Mouse (Mus musculus) c-Kit-negative CD71-positive TER-119-positive erythroid progenitor cells, embryonic 14.5 days (primary cell): ENCODE results near the gene Efna2.
A peak's percentile ranks its signal among the peaks of the same experiment; 100 is the strongest.
"Not testable (repeated sequence)": the region's sequence is repeated elsewhere in the genome, so short reads cannot be mapped to it uniquely, and the experiment has no call there.

ENCODE experiments used
- DNase-seq: peaks from one replicate; pipeline ENCODE4 v3.0.0-alpha.2; 2013; ENCODE audit warnings: low read depth, low spot score

Efna2 gene

GRCm38 (mm10) chr10:80189999-80190398 is 10.7 kb downstream of the Efna2 start:
- no peak for DNase-seq

DNA sequence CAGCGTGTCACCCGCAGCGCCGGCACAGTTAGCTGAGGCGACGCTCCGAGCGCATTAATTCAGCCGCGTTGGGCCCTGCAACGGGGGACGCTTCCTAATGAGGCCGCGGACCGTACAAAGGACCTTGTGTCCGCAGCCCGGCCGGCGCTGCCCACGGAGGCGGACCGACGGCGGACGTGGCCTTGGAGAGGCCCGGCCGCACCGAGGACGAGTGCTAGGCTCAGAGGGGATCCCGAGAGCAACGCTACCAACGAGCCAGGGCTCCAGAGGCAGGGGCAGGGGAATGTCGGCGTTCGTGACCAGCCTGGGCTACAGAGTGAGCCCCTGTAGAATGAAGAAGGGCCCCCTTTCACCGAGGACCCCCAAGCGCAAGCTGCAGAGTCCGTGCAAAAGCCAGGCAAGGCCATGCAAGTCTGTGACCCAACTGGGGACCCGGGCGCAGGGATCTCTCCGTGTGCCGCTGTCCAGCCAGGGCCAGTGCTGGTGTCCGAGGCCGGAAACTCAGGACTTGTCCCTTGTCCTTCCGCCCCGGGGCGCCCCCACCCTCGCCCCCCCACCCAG is 11.3 kb downstream of the Efna2 start:
- no peak for DNase-seq

GRCm38 (mm10) chr10:80193976-80194375 is 14.7 kb downstream of the Efna2 start:
- no peak for DNase-seq

- no peak for DNase-seq
Observed at GRCm38 (mm10) chr10:80194441-80194840, 15.2 kb downstream of the Efna2 start.

DNA sequence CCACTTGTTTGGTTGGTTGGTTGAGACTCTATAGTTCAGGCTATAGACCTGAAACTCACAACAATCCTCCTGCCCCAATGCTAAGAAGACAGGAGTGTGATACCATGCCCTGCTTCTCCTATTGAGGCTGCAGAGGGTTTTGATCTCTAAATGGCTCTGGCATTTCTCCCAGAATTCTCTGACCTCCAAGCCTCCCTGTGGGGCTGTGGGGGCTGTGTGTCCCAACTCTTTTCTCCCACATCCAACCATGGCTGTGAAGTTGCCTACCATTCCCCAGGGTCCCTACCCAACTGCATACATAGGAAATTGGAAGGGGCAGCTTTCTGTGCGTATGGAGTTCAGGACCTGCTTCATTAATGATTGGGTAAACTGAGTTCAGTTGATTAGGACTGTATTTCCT is 16.9 kb downstream of the Efna2 start:
- no peak for DNase-seq

DNA sequence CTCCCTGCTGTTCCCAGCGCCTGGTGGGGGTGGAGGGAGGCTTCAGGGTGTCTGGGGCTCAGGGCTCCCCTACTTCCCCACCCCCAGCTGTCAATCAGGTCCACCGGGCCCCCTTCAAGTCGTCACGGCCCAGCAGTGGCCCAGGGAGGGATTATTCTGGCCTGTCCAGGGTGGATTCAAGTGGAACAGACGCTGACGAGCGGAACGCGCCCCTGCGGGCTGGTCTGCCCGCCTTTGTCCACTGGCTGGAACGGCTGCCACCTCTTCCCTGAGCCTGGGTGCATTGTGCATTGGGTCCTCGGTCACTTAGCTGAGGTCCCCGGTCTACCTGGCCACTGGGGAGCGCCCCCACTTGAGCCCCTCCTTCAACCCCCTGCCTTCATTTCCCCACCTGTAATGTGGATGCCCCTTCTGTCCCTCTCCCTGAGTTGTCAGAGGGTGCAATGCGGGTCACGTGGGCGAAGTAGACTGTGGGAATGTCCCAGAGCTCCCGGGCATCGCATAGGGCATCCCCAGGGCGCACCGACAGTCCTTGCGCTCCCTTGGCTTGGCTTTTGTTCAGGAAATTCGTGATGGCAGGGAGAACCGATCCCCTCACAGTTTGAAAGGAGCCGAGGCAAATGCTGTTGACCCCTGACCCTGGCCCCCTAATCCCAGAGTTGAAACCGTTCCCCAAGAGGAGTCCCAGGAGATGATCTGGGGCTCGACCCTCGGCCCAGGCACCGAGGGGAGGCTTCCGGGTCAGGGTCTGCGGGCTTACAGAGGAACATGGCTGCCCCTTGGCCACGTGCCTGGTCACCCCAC is 17.7 kb downstream of the Efna2 start:
- no peak for DNase-seq

GRCm38 (mm10) chr10:80199440-80200008 is 20.2 kb downstream of the Efna2 start:
- DNase-seq, result peak; percentile 55

- DNase-seq, result no peak
Observed at GRCm38 (mm10) chr10:80200485-80200884, 21.2 kb downstream of the Efna2 start.

GRCm38 (mm10) chr10:80204055-80204454 is 24.8 kb downstream of the Efna2 start:
- no peak for DNase-seq

DNA sequence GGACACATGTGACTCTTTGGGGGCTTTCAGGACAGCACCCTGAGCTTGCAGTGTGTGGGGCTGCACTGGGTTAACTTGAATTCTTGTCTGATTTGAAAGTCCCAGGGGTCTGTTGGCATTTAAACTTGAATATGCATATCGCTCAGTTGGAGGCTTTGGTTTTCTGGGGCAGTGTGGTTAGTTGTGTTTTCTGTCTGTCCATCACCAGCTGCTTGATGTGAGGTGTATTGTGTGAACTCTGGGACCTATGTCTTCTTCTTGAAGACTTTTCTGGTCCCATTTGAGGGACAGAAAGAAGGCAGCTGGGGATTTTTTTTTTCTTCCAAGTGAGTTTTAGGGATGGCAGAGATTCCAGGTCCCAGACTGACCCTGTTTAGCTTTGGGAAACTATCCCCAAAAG is 27.9 kb downstream of the Efna2 start:
- no peak for DNase-seq

DNA sequence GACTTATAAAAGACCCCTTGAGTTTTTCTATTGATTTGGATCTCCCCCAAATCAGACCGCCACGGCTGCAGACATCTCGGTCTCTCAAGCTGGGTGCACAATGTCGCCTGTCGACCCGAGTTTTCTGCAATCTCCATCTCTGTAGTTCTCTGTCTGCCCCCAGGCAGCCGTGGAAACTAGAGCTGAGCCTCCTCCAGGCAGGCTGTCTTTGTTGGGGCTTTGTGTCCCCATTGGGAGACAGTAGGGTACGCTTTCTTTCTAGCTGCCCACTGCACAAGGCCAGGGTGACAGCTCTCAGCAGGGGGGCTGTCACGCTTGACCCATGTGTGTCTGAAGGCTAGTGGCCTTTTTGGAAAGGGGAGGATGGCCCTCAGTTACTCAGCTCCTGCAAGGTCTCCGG is 28.4 kb downstream of the Efna2 start:
- no peak for DNase-seq

- DNase-seq, result no peak
Observed at GRCm38 (mm10) chr10:80208248-80208647, 29.0 kb downstream of the Efna2 start.

DNA sequence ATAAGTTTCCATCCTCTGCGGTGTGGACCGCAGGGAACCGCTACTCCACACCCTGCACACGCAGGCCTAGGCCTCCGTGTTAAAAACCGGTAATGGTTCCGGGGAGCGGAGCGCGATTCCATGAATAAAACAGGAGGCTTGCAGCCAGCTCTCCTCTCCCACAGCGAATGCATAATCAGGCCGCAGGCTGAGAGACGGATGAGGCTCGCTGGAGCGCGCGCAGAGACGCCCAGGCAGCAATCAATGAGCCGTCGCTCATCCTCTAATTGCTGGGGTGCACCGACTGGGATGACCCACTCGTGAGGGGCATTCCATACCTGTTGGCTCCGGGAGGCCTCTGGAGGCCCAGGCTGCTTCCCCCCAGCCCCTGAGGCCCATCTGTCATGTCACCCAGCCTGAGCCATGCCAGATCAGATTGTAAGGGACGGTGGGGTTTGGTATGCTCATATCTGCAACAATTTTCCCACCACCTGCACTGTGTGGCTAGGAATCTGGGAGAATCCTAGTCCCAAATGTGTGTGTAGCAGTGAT is 29.6 kb downstream of the Efna2 start:
- DNase-seq, result no peak

DNA sequence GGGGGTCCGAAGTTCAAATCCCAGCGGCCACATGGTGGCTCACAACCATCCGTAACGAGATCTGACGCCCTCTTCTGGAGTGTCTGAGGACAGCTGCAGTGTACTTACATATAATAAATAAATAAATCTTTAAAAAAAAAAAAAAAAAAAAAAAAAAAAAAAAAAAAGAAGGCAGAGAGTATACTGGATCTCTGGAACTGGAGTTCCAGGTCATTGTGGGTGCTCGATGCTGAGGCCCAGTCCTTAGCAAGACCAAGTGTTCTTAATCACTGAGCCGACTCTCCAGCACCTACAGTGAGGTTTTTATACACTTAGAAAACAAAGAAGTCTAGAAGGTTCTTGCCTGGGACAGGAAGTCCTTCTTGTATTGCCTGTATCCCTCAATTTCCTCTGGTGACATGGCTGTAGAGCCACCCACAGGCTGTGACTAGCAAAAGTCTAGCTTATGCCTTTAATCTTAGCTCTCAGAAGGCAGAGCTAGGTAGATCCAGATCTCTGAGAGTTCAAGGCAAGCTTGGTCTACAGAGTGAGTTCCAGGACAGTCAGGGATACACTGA is 32.3 kb downstream of the Efna2 start:
- DNase-seq, result not testable (repeated sequence)

- DNase-seq, result no peak
Observed at GRCm38 (mm10) chr10:80215048-80215772, 35.9 kb downstream of the Efna2 start.

GRCm38 (mm10) chr10:80220676-80221075 is 41.4 kb downstream of the Efna2 start:
- DNase-seq, result no peak

DNA sequence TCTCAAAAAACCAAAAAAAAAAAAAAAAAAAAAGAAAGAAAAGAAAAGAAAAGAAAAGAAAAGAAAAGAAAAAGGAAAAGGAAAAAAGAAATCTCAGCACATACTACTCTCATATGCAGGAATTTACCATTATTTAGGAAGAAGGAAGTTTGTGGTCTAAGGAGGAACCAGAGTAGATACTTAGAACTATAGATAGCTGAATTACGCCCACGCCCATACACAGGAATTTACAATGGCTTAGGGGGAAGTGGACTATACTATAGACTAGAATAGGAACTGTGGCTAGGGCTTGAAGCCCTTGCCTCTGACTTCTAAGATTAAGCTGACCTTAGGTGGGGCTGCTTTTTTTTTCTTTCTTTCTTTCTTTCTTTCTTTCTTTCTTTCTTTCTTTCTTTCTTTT is 43.9 kb downstream of the Efna2 start:
- not testable (repeated sequence) for DNase-seq

- DNase-seq, result no peak
Observed at GRCm38 (mm10) chr10:80226071-80226415, 46.8 kb downstream of the Efna2 start.

DNA sequence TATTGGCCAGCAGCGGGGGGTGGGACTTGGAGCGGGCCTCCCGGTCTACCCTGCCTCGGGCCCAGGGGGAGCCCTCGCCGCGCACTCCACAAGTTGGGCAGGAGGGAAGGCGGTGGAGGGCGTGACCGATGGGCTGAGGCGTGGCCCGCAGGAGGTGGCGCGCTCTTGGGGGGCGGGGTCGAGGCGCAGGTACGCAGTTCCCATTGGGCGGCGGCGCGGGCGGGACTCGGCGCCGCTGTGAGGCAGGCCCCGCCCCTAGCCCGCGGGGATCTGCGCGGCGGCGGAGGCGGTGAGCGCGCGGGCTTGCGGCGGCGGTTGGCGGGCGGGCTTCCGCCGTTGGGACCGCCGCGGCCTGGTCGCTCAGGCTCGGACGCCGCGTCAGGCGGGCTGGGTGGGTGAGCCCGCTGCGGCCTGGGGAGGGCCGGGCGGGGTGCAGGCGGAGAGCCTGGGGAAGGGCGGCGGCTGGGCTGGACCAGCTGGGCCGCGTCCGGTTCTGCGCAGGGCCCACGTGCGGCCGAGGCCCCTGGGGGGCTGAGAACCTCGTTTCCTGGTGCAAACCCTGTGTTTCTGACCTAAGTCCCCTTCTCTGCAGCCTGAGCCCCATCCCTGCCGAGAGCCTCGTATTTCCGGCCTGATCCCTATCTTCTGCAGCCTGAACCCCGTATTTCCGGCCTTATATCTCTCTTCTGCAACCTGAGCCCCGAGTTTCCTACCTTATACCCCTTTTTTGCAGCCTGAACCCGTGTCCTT is 47.3 kb downstream of the Efna2 start, which contains the start of gene Mum1:
Mum1 (plus strand) TSS at position 19 of the 750 bp plus-strand sequence.
- DNase-seq, result peak; percentile 95

GRCm38 (mm10) chr10:80227166-80227539 is 47.9 kb downstream of the Efna2 start:
- no peak for DNase-seq
